Mouse (Mus musculus) B cell, adult (primary cell): ENCODE measurements around the gene Olfr432. TPM values are rescaled to one million over a fixed set of nuclear protein-coding genes. Genes with fewer than 3 reads are reported as not detected.

Experiments used
- total RNA-seq: library from RNA; stranded (reverse); gene quantifications from 4 replicates; pipeline ENCODE4 v1.2.4, GENCODE M21; 2023; ENCODE audit not compliant: inconsistent age

Olfr432 gene
- total RNA-seq, result not detected in 4 replicates

DNA sequence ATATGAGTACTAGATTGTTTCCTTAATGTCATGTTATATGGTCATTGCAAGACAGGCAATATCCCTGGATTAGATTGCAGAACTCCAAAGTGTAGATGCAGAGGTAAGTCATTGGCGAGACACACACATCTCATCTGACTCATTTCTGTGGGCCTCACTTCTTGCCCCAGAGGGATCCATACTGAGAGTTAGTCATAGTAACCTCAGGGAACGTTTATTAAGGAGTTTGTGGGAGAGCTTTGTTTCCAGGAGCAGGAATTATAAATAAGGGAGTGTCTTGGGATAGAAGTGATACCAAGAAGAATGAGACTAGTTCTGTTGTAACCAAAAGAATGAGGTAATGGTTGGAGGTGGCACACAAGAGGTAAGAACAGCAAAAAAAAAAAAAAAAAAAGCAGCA lies at the start of gene Olfr432:
Olfr432 (plus strand) TSS at position 313 of the 400 bp plus-strand sequence.

DNA sequence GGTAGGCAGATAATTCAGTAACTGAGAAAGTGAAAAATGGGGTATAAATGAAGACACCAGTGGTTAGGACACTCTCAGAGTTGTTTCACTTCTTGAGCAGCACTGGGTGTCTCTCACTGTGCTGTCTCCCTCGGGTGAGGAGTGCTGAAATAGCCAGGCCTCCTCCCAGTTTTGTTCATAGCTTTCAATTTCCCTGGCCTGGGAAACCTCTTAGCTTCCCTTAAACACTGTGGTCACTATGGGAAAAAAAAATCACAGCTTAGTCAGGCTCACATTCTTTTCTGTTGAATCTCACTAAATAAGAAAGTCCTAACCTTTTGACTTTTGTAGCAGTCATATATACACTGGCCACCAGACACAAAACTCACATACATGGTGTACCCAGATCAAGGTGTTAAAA lies 17.3 kb upstream of the Olfr432 start, which contains the start of gene Ifi205:
Ifi205 (minus strand) TSS at position 113 of the 400 bp plus-strand sequence.

DNA sequence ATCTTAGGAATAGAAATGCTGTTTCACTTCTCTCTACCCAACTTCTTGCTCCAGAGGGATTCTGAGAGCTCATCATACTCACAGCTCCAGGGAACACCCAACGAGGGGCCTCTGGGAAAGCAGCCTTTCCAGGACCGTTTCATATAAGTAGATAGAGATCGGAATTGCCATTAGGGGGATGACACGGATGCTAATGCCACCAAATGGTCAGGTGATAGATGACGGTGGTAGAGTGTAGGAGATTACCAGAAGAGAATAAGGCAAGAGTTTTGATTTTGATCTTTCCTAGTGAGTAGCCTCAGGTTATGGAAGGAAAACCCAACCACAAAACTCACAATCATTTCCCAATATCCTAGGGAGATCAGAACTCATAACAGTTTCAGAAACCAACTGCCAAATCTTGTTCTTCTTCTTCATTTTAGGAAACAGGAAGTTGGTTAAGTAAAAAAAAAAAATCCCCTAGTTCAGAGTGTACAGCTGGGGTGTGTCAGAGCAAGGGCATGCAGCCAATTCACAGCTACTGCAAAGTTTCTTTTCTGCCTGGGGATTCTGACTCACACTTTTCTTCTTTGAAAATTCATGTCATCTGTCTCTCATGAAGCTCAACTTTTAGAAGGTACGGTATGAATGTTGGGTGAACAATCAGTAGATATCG lies 8.4 kb upstream of the Olfr432 start, which contains the start of gene Olfr433:
Olfr433 (plus strand) TSS at position 183 of the 655 bp plus-strand sequence.

DNA sequence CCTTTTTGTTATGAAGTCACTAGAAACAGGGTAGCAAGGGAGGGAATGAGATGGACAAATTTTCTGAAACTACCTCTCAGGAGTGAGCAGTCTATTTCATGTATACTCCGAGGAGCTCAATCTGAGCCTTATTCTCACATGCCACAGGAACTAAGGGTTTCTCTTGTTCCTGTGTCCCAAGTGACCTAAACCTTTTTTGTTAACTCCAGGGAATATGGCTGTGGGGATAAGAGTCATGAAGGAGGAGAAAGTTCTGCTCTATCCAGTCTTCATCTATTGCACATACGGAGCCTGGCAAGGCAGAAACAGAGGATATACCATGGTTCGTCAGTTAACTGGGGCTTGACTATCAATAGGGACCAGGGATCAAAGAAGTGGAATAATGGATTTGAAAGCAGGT lies 17.3 kb downstream of the Olfr432 start, which contains the start of gene Olfr430:
Olfr430 (plus strand) TSS at position 301 of the 400 bp plus-strand sequence.

DNA sequence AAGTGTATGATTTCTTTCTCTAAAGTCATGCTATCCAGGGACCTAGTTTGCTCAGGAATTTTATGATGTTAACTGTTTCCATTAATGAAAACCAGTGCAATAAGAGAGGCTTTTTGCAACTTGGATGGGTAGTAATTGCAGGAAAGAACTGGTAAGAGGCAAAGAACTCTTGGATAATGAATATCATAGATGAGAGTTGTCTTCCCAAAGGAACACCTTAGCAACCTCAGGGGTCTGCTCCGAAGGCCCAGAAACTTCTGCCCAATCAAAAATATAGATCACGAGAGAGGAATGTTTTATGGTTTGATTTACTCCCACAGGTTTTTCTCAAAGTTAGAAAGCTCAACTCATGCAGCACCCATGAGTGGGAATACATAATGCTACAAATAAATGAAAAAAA lies 35.0 kb downstream of the Olfr432 start, which contains the start of gene Olfr429:
Olfr429 (plus strand) TSS at position 301 of the 400 bp plus-strand sequence.

DNA sequence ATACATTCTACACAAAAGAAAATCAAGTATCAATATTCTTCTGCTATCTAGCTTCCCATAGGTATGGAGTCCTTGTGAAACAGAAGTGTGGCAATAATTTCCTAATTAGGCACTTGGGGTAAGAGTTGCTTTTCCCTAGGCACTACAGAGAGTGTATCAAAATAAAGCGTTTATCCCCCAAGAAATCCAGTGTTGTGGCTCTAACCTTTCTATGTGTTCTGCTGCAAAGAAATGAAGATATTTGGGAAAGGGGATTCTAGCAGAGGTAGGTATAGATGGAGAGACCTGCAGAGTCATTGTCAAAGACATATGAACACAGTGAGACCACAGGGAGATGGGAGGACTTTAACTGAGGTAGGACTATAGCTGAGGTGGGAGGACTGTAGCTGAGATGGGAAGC lies 47.6 kb downstream of the Olfr432 start, which contains the start of gene Olfr427:
Olfr427 (plus strand) TSS at position 301 of the 400 bp plus-strand sequence.

Other genes starting within 250 kb of the Olfr432 start
- 0.51 to 0.99 TPM in 2 of 4 replicates, not detected in the others for gene Ifi211, start 136.2 kb upstream of the Olfr432 start, total RNA-seq
- gene Mndal, start 106.7 kb upstream of the Olfr432 start, total RNA-seq, result 501 to 587 TPM (median 554 TPM) in 4 replicates
- gene Ifi203, start 106.5 kb upstream of the Olfr432 start, total RNA-seq, result 256 to 308 TPM (median 264 TPM) in 4 replicates
- not detected in 4 replicates for gene Ifi202b, start 66.5 kb upstream of the Olfr432 start, total RNA-seq
- gene Ifi205, start 17.4 kb upstream of the Olfr432 start, total RNA-seq, result 5.7 to 11.8 TPM (median 6.6 TPM) in 4 replicates
- 0.18 to 0.35 TPM (median 0.28 TPM) in 4 replicates for gene Olfr433, start 8.5 kb upstream of the Olfr432 start, total RNA-seq
- gene Olfr430, start 17.4 kb downstream of the Olfr432 start, total RNA-seq, result not detected in 4 replicates
- gene Olfr429, start 35.1 kb downstream of the Olfr432 start, total RNA-seq, result not detected in 4 replicates
- gene Olfr427, start 47.7 kb downstream of the Olfr432 start, total RNA-seq, result not detected in 4 replicates
- not detected in 4 replicates for gene Olfr231, start 72.0 kb downstream of the Olfr432 start, total RNA-seq
- not detected in 4 replicates for gene Olfr424, start 82.3 kb downstream of the Olfr432 start, total RNA-seq
- gene Olfr420, start 106.4 kb downstream of the Olfr432 start, total RNA-seq, result not detected in 4 replicates
- gene Spta1, start 123.6 kb downstream of the Olfr432 start, total RNA-seq, result 0.16 TPM in 1 of 4 replicates, not detected in the others
- not detected in 4 replicates for gene Olfr419, start 202.9 kb downstream of the Olfr432 start, total RNA-seq